Mouse (Mus musculus) stomach, postnatal 0 days (tissue): Measurements from ENCODE around the gene Plekhg3. TPM values are rescaled to one million over a fixed set of nuclear protein-coding genes. Genes with fewer than 3 reads are reported as not detected.
A peak's percentile ranks its signal among the peaks of the same experiment; 100 is the strongest.

Experiments used
- ATAC-seq: fragments of 200-750 bp; cut with Nextera tagmentation; 2 replicates; pipeline ENCODE4 v1.8.0; 2017; ENCODE audit not compliant: low FRiP score, low TSS enrichment
- DNase-seq: peaks from one replicate; pipeline ENCODE4 v3.0.0-alpha.2; 2016; ENCODE audit warnings: low spot score
- H3K27ac ChIP-seq: fragments of 300-500 bp; sonication (generic); replicated peaks from 2 replicates; pipeline ENCODE4 v1.5.1; 2014; ENCODE audit warnings: mild to moderate bottlenecking, control low read depth
- H3K27me3 ChIP-seq: fragments of 300-500 bp; sonication (generic); 2 replicates; pipeline ENCODE4 v1.6.1; 2014; ENCODE audit warnings: low read length; ENCODE audit not compliant: control insufficient read depth, insufficient read depth
- H3K36me3 ChIP-seq: fragments of 300-500 bp; sonication (generic); 2 replicates; pipeline ENCODE4 v1.6.1; 2014; ENCODE audit warnings: low read length, mixed read lengths; ENCODE audit not compliant: control insufficient read depth, insufficient read depth
- H3K4me1 ChIP-seq: fragments of 300-500 bp; sonication (generic); replicated peaks from 2 replicates; pipeline ENCODE4 v1.6.1; 2014; ENCODE audit warnings: antibody characterized with exemption; ENCODE audit not compliant: control insufficient read depth, insufficient read depth
- H3K4me2 ChIP-seq: fragments of 300-500 bp; sonication (generic); replicated peaks from 2 replicates; pipeline ENCODE4 v1.6.1; 2014; ENCODE audit warnings: low read depth, mild to moderate bottlenecking, control low read depth, moderate library complexity
- H3K4me3 ChIP-seq: fragments of 300-500 bp; sonication (generic); 2 replicates; pipeline ENCODE4 v1.5.1; 2014; ENCODE audit warnings: low read depth, low read length, control low read depth
- H3K9ac ChIP-seq: fragments of 300-500 bp; sonication (generic); 2 replicates; pipeline ENCODE4 v1.6.1; 2014; ENCODE audit warnings: mild to moderate bottlenecking, low read length, control low read depth, mixed read lengths
- H3K9me3 ChIP-seq: fragments of 300-500 bp; sonication (generic); 2 replicates; pipeline ENCODE4 v1.6.1; 2016; ENCODE audit warnings: low read length; ENCODE audit not compliant: control insufficient read depth
- CTCF ChIP-seq: IDR thresholded peaks from 2 replicates; pipeline ENCODE4 v1.5.1; 2016; ENCODE audit warnings: antibody characterized with exemption, low read depth, mild to moderate bottlenecking, moderate library complexity
- EP300 ChIP-seq: optimal IDR thresholded peaks from 2 replicates; pipeline ENCODE3; 2016; ENCODE audit warnings: antibody characterized with exemption
- WGBS: fragments of 180-500 bp; shearing (Covaris S2); extraction: QIAGEN DNeasy Blood & Tissue Kit; methylation state at CpG from one replicate; pipeline ENCODE4 v1.1.7; 2014; 5-methylcytosine and 5-hydroxymethylcytosine counted together
- polyA plus RNA-seq: library from polyadenylated mRNA; unstranded; fragments of >200 nt; fragmentation: Nextera tagmentation; extraction: Ambion mirVana; gene quantifications from 2 replicates; pipeline ENCODE4 v1.2.1, GENCODE M21; 2015

The Plekhg3 gene
- polyA plus RNA-seq, 1 experiment from 2014 or later: 5.7 TPM

GRCm38 (mm10) chr12:76570221-76570940 lies 39.7 kb downstream of the Plekhg3 start:
- no peak overlapping the region for H3K9ac ChIP-seq
- H3K36me3 ChIP-seq: peaks cover 26% of the 10 kb centered on the region
- H3K27ac ChIP-seq: no peak overlapping the region
- no peaks in the 10 kb centered on the region for H3K4me1 ChIP-seq
- TF ChIP-seq CTCF: no peak
- TF ChIP-seq EP300: no peak
- DNase-seq (no peak), ATAC-seq (no peak)
- WGBS: 64% methylated on average over 9 of the region's 9 CpGs
- no peaks in the 10 kb centered on the region for H3K9me3 ChIP-seq
- no peaks in the 10 kb centered on the region for H3K27me3 ChIP-seq
- no peak overlapping the region for H3K4me2 ChIP-seq
- H3K4me3 ChIP-seq: no peak overlapping the region

GRCm38 (mm10) chr12:76571266-76571665 lies 40.6 kb downstream of the Plekhg3 start:
- 88% methylated on average over 10 of the region's 10 CpGs for WGBS
- Histone ChIP-seq H3K27me3 (no peaks in the 10 kb centered on the region), H3K4me2 (no peak overlapping the region), H3K9ac (no peak overlapping the region), H3K36me3 (peaks cover 27% of the 10 kb centered on the region), H3K4me3 (no peak overlapping the region), H3K27ac (no peak overlapping the region), H3K4me1 (no peaks in the 10 kb centered on the region), H3K9me3 (no peaks in the 10 kb centered on the region)
- TF ChIP-seq EP300 (no peak), CTCF (peak; percentile 35)
- ATAC-seq (no peak), DNase-seq (no peak)

- WGBS: 82% methylated on average over 26 of the region's 27 CpGs
- DNase-seq (no peak), ATAC-seq (no peak)
- H3K36me3 ChIP-seq: peaks cover 36% of the 10 kb centered on the region
- H3K27me3 ChIP-seq: no peaks in the 10 kb centered on the region
- no peaks in the 10 kb centered on the region for H3K9me3 ChIP-seq
- no peaks in the 10 kb centered on the region for H3K4me1 ChIP-seq
- no peak for TF ChIP-seq CTCF
- TF ChIP-seq EP300: no peak
- H3K9ac ChIP-seq: no peak overlapping the region
- no peak overlapping the region for H3K27ac ChIP-seq
- no peak overlapping the region for H3K4me2 ChIP-seq
- no peak overlapping the region for H3K4me3 ChIP-seq
These were observed 41.9 kb downstream of the Plekhg3 start for GRCm38 (mm10) chr12:76572261-76573251.

GRCm38 (mm10) chr12:76573381-76573780 lies 42.7 kb downstream of the Plekhg3 start:
- WGBS: 85% methylated on average over 6 of the region's 6 CpGs

GRCm38 (mm10) chr12:76574815-76575214 lies 44.1 kb downstream of the Plekhg3 start:
- no peak overlapping the region for H3K4me3 ChIP-seq
- H3K27me3 ChIP-seq: no peaks in the 10 kb centered on the region
- DNase-seq (no peak), ATAC-seq (no peak)
- no peaks in the 10 kb centered on the region for H3K9me3 ChIP-seq
- no peak for TF ChIP-seq EP300
- TF ChIP-seq CTCF: no peak
- peaks cover 43% of the 10 kb centered on the region for H3K36me3 ChIP-seq
- no peak overlapping the region for H3K27ac ChIP-seq
- H3K4me2 ChIP-seq: no peak overlapping the region
- no peaks in the 10 kb centered on the region for H3K4me1 ChIP-seq
- H3K9ac ChIP-seq: no peak overlapping the region
- WGBS: 90% methylated on average over 6 of the region's 6 CpGs

More at GRCm38 (mm10) chr12:76573381-76573780, 42.7 kb downstream of the Plekhg3 start:
- ATAC-seq (no peak), DNase-seq (no peak)
- Histone ChIP-seq H3K4me3 (no peak overlapping the region), H3K4me1 (no peaks in the 10 kb centered on the region), H3K9ac (no peak overlapping the region), H3K9me3 (no peaks in the 10 kb centered on the region), H3K27ac (no peak overlapping the region), H3K4me2 (no peak overlapping the region), H3K27me3 (no peaks in the 10 kb centered on the region), H3K36me3 (peaks cover 43% of the 10 kb centered on the region)
- no peak for TF ChIP-seq CTCF
- TF ChIP-seq EP300: no peak
